Mouse (Mus musculus) forebrain, embryonic 15.5 days (tissue): Measurements from ENCODE around the gene Ssh3. TPM values are rescaled to one million over a fixed set of nuclear protein-coding genes. Genes with fewer than 3 reads are reported as not detected.
"Not testable (repeated sequence)": the region's sequence is repeated elsewhere in the genome, so short reads cannot be mapped to it uniquely, and the experiment has no call there.

Experiments used
- ATAC-seq: fragments of 200-750 bp; cut with Nextera tagmentation; replicated peaks from 2 replicates; pipeline ENCODE4 v1.8.0; 2017; ENCODE audit warnings: mild to moderate bottlenecking, moderate TSS enrichment, moderate library complexity
- H3K27ac ChIP-seq: fragments of 300-500 bp; sonication (generic); replicated peaks from 2 replicates; pipeline ENCODE4 v1.5.1; 2015; ENCODE audit warnings: mild to moderate bottlenecking, inconsistent platforms
- H3K27me3 ChIP-seq: fragments of 300-500 bp; sonication (generic); 2 replicates; pipeline ENCODE4 v1.6.1; 2015; ENCODE audit warnings: inconsistent platforms
- H3K36me3 ChIP-seq: fragments of 300-500 bp; sonication (generic); 2 replicates; pipeline ENCODE4 v1.6.1; 2015; ENCODE audit warnings: mild to moderate bottlenecking, inconsistent platforms
- H3K4me1 ChIP-seq: fragments of 300-500 bp; sonication (generic); 2 replicates; pipeline ENCODE4 v1.6.1; 2015; ENCODE audit warnings: inconsistent platforms
- H3K4me2 ChIP-seq: fragments of 300-500 bp; sonication (generic); replicated peaks from 2 replicates; pipeline ENCODE4 v1.6.1; 2015; ENCODE audit warnings: mild to moderate bottlenecking, inconsistent platforms
- H3K4me3 ChIP-seq: fragments of 300-500 bp; sonication (generic); 2 replicates; pipeline ENCODE4 v1.5.1; 2015; ENCODE audit warnings: mild to moderate bottlenecking, inconsistent platforms
- H3K9ac ChIP-seq: fragments of 300-500 bp; sonication (generic); replicated peaks from 2 replicates; pipeline ENCODE4 v1.6.1; 2015; ENCODE audit warnings: mild to moderate bottlenecking, inconsistent platforms
- H3K9me3 ChIP-seq: fragments of 300-500 bp; sonication (generic); 2 replicates; pipeline ENCODE4 v1.6.1; 2016; ENCODE audit warnings: inconsistent platforms
- WGBS: fragments of 180-500 bp; shearing (Covaris S2); methylation state at CpG from one replicate; pipeline ENCODE4 v1.1.7; 2015; ENCODE audit warnings: mixed read lengths; 5-methylcytosine and 5-hydroxymethylcytosine counted together
- polyA plus RNA-seq: library from polyadenylated mRNA; unstranded; fragments of >200 nt; fragmentation: Nextera tagmentation; extraction: Ambion mirVana; gene quantifications from 2 replicates; pipeline ENCODE4 v1.2.1, GENCODE M21; 2015

Ssh3 gene
- polyA plus RNA-seq, 1 experiment from 2014 or later = 5.2 TPM

- H3K36me3 ChIP-seq = no peaks in the 10 kb centered on the region
- H3K4me3 ChIP-seq = no peak overlapping the region
- 56% methylated on average over 8 of the region's 8 CpGs for WGBS
- H3K27me3 ChIP-seq = no peaks in the 10 kb centered on the region
- no peaks in the 10 kb centered on the region for H3K9me3 ChIP-seq
- ATAC-seq = no peak
- no peak overlapping the region for H3K9ac ChIP-seq
- no peak overlapping the region for H3K4me2 ChIP-seq
- H3K27ac ChIP-seq = no peak overlapping the region
- peaks cover 6% of the 10 kb centered on the region for H3K4me1 ChIP-seq
Observed at GRCm38 (mm10) chr19:4261038-4261698, 7.8 kb downstream of the Ssh3 start.

GRCm38 (mm10) chr19:4257897-4258252, 11.1 kb downstream of the Ssh3 start:
- Histone ChIP-seq H3K27ac (no peak overlapping the region), H3K36me3 (no peaks in the 10 kb centered on the region), H3K9me3 (no peaks in the 10 kb centered on the region), H3K9ac (peak overlapping the region; percentile 54), H3K4me2 (peak overlapping the region; percentile 70), H3K4me1 (peaks cover 6% of the 10 kb centered on the region), H3K27me3 (no peaks in the 10 kb centered on the region), H3K4me3 (peak overlapping the region; percentile 65)
- 17% methylated on average over 12 of the region's 12 CpGs for WGBS
- ATAC-seq = peak; percentile 58

DNA sequence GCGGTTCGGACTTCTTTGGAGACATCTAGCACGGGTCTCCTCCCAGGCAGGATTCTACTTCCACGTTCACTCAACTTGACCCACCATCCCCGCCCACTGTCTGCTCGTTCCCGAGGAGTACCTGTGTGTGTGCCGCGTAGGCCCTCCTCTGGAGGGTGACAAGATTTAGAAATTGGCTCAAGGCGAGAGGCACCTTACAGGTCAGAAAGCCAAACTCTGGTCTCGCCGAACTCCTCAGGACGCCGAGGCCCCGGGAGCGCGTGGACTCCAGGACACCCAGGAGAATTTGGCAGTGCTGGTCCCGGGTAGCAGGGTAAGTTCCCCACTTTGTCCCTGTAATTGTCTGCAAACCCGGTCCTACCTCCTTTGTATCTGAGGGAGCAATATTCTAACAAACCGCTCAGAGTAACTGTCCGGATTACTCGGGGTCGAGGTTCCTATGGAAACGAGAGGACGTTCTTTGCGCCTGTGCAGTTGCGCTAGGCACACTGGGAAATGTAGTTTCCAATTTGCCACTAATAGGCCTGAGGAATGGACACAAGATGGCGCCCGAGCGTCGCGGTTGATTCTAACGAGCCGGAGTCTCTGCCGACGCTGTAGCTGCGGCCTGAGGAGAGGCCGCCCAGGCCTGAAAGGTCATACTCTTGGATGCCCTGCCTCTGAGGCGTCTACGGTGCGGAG, 11.6 kb downstream of the Ssh3 start:
- peak overlapping the region; percentile 59 for H3K9ac ChIP-seq
- H3K27ac ChIP-seq = no peak overlapping the region
- H3K27me3 ChIP-seq = no peaks in the 10 kb centered on the region
- under 1% methylated on average over 41 of the region's 41 CpGs for WGBS
- no peaks in the 10 kb centered on the region for H3K9me3 ChIP-seq
- no peaks in the 10 kb centered on the region for H3K36me3 ChIP-seq
- peaks cover 6% of the 10 kb centered on the region for H3K4me1 ChIP-seq
- peak overlapping the region; percentile 65 for H3K4me3 ChIP-seq
- ATAC-seq = peak; percentile 93
- peak overlapping the region; percentile 70 for H3K4me2 ChIP-seq

- WGBS = 72% methylated on average over 11 of the region's 11 CpGs
- H3K4me1 ChIP-seq = peaks cover 6% of the 10 kb centered on the region
- ATAC-seq = no peak
Observed at GRCm38 (mm10) chr19:4255583-4256162, 13.3 kb downstream of the Ssh3 start.

GRCm38 (mm10) chr19:4254230-4254629, 14.8 kb downstream of the Ssh3 start:
- WGBS = 87% methylated on average over 7 of the region's 7 CpGs
- Histone ChIP-seq H3K4me2 (no peak overlapping the region), H3K9ac (no peak overlapping the region), H3K9me3 (no peaks in the 10 kb centered on the region), H3K4me1 (peaks cover 6% of the 10 kb centered on the region), H3K27me3 (no peaks in the 10 kb centered on the region), H3K36me3 (no peaks in the 10 kb centered on the region), H3K27ac (no peak overlapping the region), H3K4me3 (no peak overlapping the region)
- no peak for ATAC-seq

More at GRCm38 (mm10) chr19:4255583-4256162, 13.3 kb downstream of the Ssh3 start:
- Histone ChIP-seq H3K9ac (no peak overlapping the region), H3K9me3 (no peaks in the 10 kb centered on the region), H3K27ac (no peak overlapping the region), H3K4me2 (no peak overlapping the region), H3K27me3 (no peaks in the 10 kb centered on the region), H3K36me3 (no peaks in the 10 kb centered on the region), H3K4me3 (no peak overlapping the region)

- H3K27ac ChIP-seq, H3K36me3 ChIP-seq, ATAC-seq, H3K9me3 ChIP-seq, H3K9ac ChIP-seq, H3K4me3 ChIP-seq, H3K4me1 ChIP-seq, H3K4me2 ChIP-seq, H3K27me3 ChIP-seq: not testable (repeated sequence)
- WGBS = 82% methylated on average over 1 of the region's 1 CpGs
Observed at GRCm38 (mm10) chr19:4248683-4249082, 20.3 kb downstream of the Ssh3 start.

GRCm38 (mm10) chr19:4247010-4247409, 22.0 kb downstream of the Ssh3 start:
- 60% methylated on average over 1 of the region's 1 CpGs for WGBS
- Histone ChIP-seq H3K9ac (no peak overlapping the region), H3K27ac (no peak overlapping the region), H3K4me1 (no peaks in the 10 kb centered on the region), H3K27me3 (no peaks in the 10 kb centered on the region), H3K36me3 (no peaks in the 10 kb centered on the region), H3K4me3 (no peak overlapping the region), H3K9me3 (no peaks in the 10 kb centered on the region), H3K4me2 (no peak overlapping the region)
- no peak for ATAC-seq

DNA sequence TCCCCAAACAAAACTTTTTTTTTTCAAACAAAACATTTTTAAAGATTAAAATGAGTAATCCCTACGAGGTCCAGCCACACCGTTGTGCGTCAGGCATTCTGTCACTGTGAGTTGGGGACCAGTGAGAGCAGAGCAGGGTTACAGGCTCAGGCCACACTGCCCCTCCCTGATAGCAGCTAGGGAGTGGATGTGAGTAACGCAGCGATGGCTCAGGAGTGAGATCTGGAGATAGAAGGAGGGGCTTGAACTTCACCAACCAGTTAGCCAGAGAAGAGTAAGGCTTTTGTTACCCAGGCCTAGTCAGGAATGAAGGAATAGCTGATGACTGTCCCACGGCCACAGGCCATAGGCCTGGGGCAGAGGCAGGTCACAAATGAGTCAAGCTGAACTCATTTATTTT, 24.2 kb downstream of the Ssh3 start:
- Histone ChIP-seq H3K4me1 (no peaks in the 10 kb centered on the region), H3K9ac (no peak overlapping the region), H3K9me3 (no peaks in the 10 kb centered on the region), H3K36me3 (no peaks in the 10 kb centered on the region), H3K4me3 (no peak overlapping the region), H3K4me2 (no peak overlapping the region), H3K27ac (no peak overlapping the region), H3K27me3 (no peaks in the 10 kb centered on the region)
- ATAC-seq = no peak
- 86% methylated on average over 6 of the region's 6 CpGs for WGBS

- H3K9me3 ChIP-seq = no peaks in the 10 kb centered on the region
- no peaks in the 10 kb centered on the region for H3K4me1 ChIP-seq
- H3K4me2 ChIP-seq = no peak overlapping the region
- WGBS = 64% methylated on average over 3 of the region's 3 CpGs
- H3K9ac ChIP-seq = no peak overlapping the region
- no peaks in the 10 kb centered on the region for H3K27me3 ChIP-seq
- no peak for ATAC-seq
- no peak overlapping the region for H3K27ac ChIP-seq
- H3K36me3 ChIP-seq = no peaks in the 10 kb centered on the region
- H3K4me3 ChIP-seq = no peak overlapping the region
Observed at GRCm38 (mm10) chr19:4242416-4242815, 26.6 kb downstream of the Ssh3 start.

DNA sequence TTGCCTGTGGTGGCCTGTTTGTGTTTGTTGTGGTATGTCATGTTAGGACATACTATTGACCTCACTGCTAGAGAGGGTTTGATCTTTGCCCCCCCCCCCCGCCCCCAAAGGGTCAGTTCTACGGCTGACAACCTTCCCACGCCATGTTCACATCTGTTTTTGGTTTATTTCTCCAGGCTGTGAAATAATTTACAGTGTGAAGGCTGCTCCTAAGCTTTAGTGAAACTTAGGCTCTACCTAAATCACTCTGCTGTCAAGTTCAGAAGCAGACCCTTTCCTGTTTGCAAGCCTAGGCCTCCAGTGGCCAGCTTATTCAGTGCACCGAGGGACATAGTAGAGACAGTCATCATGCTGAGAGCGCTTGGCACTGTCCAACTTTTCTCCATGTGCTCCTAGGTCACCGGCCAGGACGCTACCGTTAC, 28.7 kb downstream of the Ssh3 start:
- 72% methylated on average over 8 of the region's 8 CpGs for WGBS

DNA sequence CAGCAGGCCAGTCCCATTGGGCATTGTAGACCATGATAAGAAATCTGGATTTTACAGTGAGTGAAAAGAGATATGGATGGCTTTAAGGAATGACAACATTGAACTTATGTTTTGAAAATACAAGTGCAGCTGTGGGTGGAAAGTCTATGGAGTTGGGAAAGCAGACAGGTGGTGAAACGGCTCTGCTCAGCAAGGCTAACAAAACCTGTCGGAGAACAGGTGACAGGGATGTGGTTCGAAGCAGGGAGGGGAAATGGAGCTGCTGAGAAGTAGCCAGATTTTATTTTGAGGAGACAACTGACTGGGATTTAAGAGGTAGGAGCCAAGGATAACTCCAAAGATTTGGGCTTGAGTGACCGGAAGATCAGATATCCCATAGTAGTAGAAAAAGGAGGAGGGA, 34.4 kb downstream of the Ssh3 start:
- H3K9me3 ChIP-seq = no peaks in the 10 kb centered on the region
- no peaks in the 10 kb centered on the region for H3K36me3 ChIP-seq
- peaks cover 8% of the 10 kb centered on the region for H3K27me3 ChIP-seq
- no peak overlapping the region for H3K27ac ChIP-seq
- no peak for ATAC-seq
- H3K9ac ChIP-seq = no peak overlapping the region
- no peak overlapping the region for H3K4me3 ChIP-seq
- H3K4me1 ChIP-seq = peaks cover 13% of the 10 kb centered on the region
- WGBS = 83% methylated on average over 4 of the region's 4 CpGs
- no peak overlapping the region for H3K4me2 ChIP-seq

More for the DNA sequence above, 28.7 kb downstream of the Ssh3 start:
- no peak overlapping the region for H3K4me3 ChIP-seq
- no peaks in the 10 kb centered on the region for H3K4me1 ChIP-seq
- no peaks in the 10 kb centered on the region for H3K9me3 ChIP-seq
- ATAC-seq = no peak
- H3K27ac ChIP-seq = no peak overlapping the region
- no peak overlapping the region for H3K9ac ChIP-seq
- no peak overlapping the region for H3K4me2 ChIP-seq
- no peaks in the 10 kb centered on the region for H3K36me3 ChIP-seq
- H3K27me3 ChIP-seq = no peaks in the 10 kb centered on the region

GRCm38 (mm10) chr19:4232651-4233050, 36.3 kb downstream of the Ssh3 start:
- 82% methylated on average over 7 of the region's 7 CpGs for WGBS
- no peak for ATAC-seq
- Histone ChIP-seq H3K4me3 (peak overlapping the region; percentile 64; the same call in 1 of the 2 replicates), H3K4me2 (peak overlapping the region; percentile 81), H3K4me1 (peaks cover 13% of the 10 kb centered on the region), H3K36me3 (no peaks in the 10 kb centered on the region), H3K27me3 (peaks cover 18% of the 10 kb centered on the region), H3K9me3 (no peaks in the 10 kb centered on the region), H3K27ac (no peak overlapping the region), H3K9ac (peak overlapping the region; percentile 70)
